35 mouse cellular contexts compared by ENCODE assay signal in the genomic region with DNA sequence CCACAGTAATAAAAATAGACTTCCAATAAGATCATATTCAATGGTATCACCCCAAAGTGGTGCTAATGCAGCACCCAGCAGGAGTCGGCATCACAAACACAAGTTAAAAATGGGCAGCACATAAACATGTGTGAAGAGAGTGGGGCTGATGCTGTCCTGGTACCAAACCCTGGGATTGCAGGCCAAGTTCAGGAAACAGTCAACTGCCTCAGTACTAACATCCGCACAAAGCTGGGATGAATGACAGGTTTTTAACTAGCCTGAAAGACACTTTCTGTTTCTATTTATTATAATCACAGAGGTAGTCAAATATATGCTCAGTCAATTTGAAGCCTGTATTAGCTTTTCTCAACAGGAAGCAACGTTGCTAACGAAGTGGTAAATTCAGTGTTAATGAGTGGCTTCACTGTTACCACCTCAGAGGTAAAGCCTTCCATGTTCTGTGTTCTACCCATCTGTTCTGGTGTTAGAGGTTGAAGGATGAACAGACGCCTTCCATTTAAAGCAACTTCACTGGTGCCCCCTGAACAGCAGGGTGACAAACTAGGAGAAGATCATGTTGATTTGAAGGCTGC. TPM values are rescaled to one million over a fixed set of nuclear protein-coding genes. Genes with fewer than 3 reads are reported as not detected.
DNase-seq lines count a peak whose midpoint lies in the region; ATAC-seq lines count a peak whose summit lies in the region.
"Had no signal": no experiment of that assay in that cellular context is flagged by ENCODE, and none has a peak within 500 bp of the region (broad histone marks: within the 10 kb centered on the region; RNA-seq: fewer than 3 reads in every experiment).

No protein-coding gene starts in this region.

- no peak for DNase-seq in forebrain, embryonic 11.5 days (ENCODE audit: low spot score)
- DNase-seq in forebrain, embryonic 10.5 days (ENCODE audit: extremely low spot score, low spot score), result no peak
- peak; percentile 7 for DNase-seq in retina, postnatal 1 day
- DNase-seq in retina, embryonic 14.5 days (ENCODE audit: low spot score), result no peak
- DNase-seq in forebrain, embryonic 14.5 days (ENCODE audit: low spot score), result peak; percentile 80
- DNase-seq in lung, adult 18-20 months, result no peak
- no peak for DNase-seq in frontal cortex, adult 2 months (ENCODE audit: extremely low spot score in 1 of 2, low spot score in 1 of 2)
- DNase-seq: adrenal gland, adult 2 months; adrenal gland, postnatal 36 days; cerebellum, postnatal 25 days; heart, adult 2 months; heart, postnatal 4 days; kidney, adult 2 months; lung, postnatal 4 days; right cerebral cortex, postnatal 4 days; thymus, adult 18-20 months; thymus, postnatal 25 days had no signal

- WGBS in forebrain, embryonic 11.5 days, result 51% methylated on average over 5 of the region's 5 CpGs
- 71% methylated on average over 5 of the region's 5 CpGs for WGBS in forebrain, embryonic 10.5 days
- 24% methylated on average over 5 of the region's 5 CpGs for WGBS in forebrain, embryonic 14.5 days

- H3K36me3 ChIP-seq in forebrain, embryonic 11.5 days (ENCODE audit: control insufficient read depth, insufficient read depth, low read length), result no peaks in the 10 kb centered on the region; the same call in 1 of the 2 replicates
- H3K36me3 ChIP-seq in forebrain, embryonic 10.5 days (replicated peaks), result peaks cover 40% of the 10 kb centered on the region
- H3K36me3 ChIP-seq in forebrain, embryonic 14.5 days (ENCODE audit: control insufficient read depth, insufficient read depth, low read length), result peaks cover 35% of the 10 kb centered on the region

- no peak overlapping the region for H3K27ac ChIP-seq in forebrain, embryonic 11.5 days (ENCODE audit: low read depth, low read length)
- no peak overlapping the region for H3K27ac ChIP-seq in forebrain, embryonic 10.5 days
- no peak overlapping the region for H3K27ac ChIP-seq in forebrain, embryonic 14.5 days (ENCODE audit: low read depth, low read length)
- H3K27ac ChIP-seq: heart, adult 2 months; hindbrain, embryonic 14.5 days; intestine, embryonic 15.5 days; kidney, postnatal 0 days; limb, embryonic 13.5 days; midbrain, embryonic 12.5 days; neural tube, embryonic 15.5 days; stomach, postnatal 0 days had no signal

- H3K9me3 ChIP-seq in forebrain, embryonic 11.5 days (ENCODE audit: control insufficient read depth, low read length), result no peaks in the 10 kb centered on the region
- no peaks in the 10 kb centered on the region for H3K9me3 ChIP-seq in forebrain, embryonic 10.5 days
- H3K9me3 ChIP-seq in forebrain, embryonic 14.5 days (replicated peaks; ENCODE audit: control insufficient read depth, low read length), result no peaks in the 10 kb centered on the region
- H3K9me3 ChIP-seq: heart, embryonic 12.5 days; intestine, embryonic 15.5 days; limb, embryonic 13.5 days; megakaryocyte, embryonic 14.5 days; midbrain, embryonic 12.5 days; neural tube, embryonic 15.5 days had no signal

- H3K27me3 ChIP-seq in forebrain, embryonic 11.5 days (ENCODE audit: control insufficient read depth, insufficient read depth, low read length), result no peaks in the 10 kb centered on the region
- no peaks in the 10 kb centered on the region for H3K27me3 ChIP-seq in forebrain, embryonic 10.5 days (ENCODE audit: poor library complexity, severe bottlenecking)
- no peaks in the 10 kb centered on the region for H3K27me3 ChIP-seq in forebrain, embryonic 14.5 days (replicated peaks; ENCODE audit: control insufficient read depth, insufficient read depth, low read length)
- H3K27me3 ChIP-seq: heart, embryonic 12.5 days; intestine, embryonic 15.5 days; limb, embryonic 13.5 days; megakaryocyte, embryonic 14.5 days; midbrain, embryonic 12.5 days; neural tube, embryonic 15.5 days had no signal

- no peak overlapping the region for H3K4me3 ChIP-seq in forebrain, embryonic 11.5 days (ENCODE audit: low read depth, low read length)
- no peak overlapping the region for H3K4me3 ChIP-seq in forebrain, embryonic 10.5 days
- no peak overlapping the region for H3K4me3 ChIP-seq in forebrain, embryonic 14.5 days (ENCODE audit: low read depth, low read length)
- H3K4me3 ChIP-seq: heart, adult 2 months; heart, embryonic 12.5 days; intestine, embryonic 15.5 days; limb, embryonic 13.5 days; megakaryocyte, embryonic 14.5 days; midbrain, embryonic 12.5 days; neural tube, embryonic 15.5 days had no signal

- no peak overlapping the region for H3K9ac ChIP-seq in forebrain, embryonic 11.5 days (ENCODE audit: low read length)
- H3K9ac ChIP-seq in forebrain, embryonic 14.5 days (ENCODE audit: low read length), result no peak overlapping the region
- H3K9ac ChIP-seq: heart, embryonic 12.5 days; hindbrain, embryonic 14.5 days; intestine, embryonic 15.5 days; limb, embryonic 13.5 days; midbrain, embryonic 12.5 days; neural tube, embryonic 15.5 days had no signal

- 0 out of 2 replicates have a peak, but pooled peaks cover 2% of the 10 kb centered on the region for H3K4me1 ChIP-seq in forebrain, embryonic 11.5 days (replicated peaks; ENCODE audit: control insufficient read depth, insufficient read depth, low read length)
- H3K4me1 ChIP-seq in forebrain, embryonic 10.5 days, result peaks cover 25% of the 10 kb centered on the region
- H3K4me1 ChIP-seq in forebrain, embryonic 14.5 days (ENCODE audit: control insufficient read depth, insufficient read depth, low read length), result peaks cover 3% of the 10 kb centered on the region; the same call in 1 of the 2 replicates
- H3K4me1 ChIP-seq: intestine, embryonic 15.5 days; neural tube, embryonic 15.5 days had no signal

- H3K4me2 ChIP-seq in forebrain, embryonic 11.5 days (ENCODE audit: low read depth, low read length, severe bottlenecking), result no peak overlapping the region
- no peak overlapping the region for H3K4me2 ChIP-seq in forebrain, embryonic 14.5 days (ENCODE audit: low read length)
- H3K4me2 ChIP-seq: heart, embryonic 12.5 days; hindbrain, embryonic 14.5 days; intestine, embryonic 15.5 days; limb, embryonic 13.5 days; liver, embryonic 11.5 days; midbrain, embryonic 12.5 days; neural tube, embryonic 15.5 days had no signal

- 0 out of 2 replicates have a peak, but pooled peaks have one; percentile 39 for ATAC-seq in forebrain, embryonic 11.5 days (replicated peaks; ENCODE audit: low FRiP score)
- peak; percentile 85 for ATAC-seq in forebrain, embryonic 14.5 days
- peak; percentile 35 for ATAC-seq in inflammation-experienced regulatory T-cells, adult 6 months
- ATAC-seq: CD4-positive, CD25-positive, alpha-beta regulatory T cell, adult 4 months; intestine, embryonic 15.5 days; lung, postnatal 0 days had no signal

RNA-seq across cellular contexts. Expression of a gene that starts 31.4 kb away (rescaled TPM):
- polyA plus RNA-seq in forebrain, embryonic 11.5 days (2014; fragmentation: Nextera tagmentation; extraction: Ambion mirVana), result not detected in 2 replicates
- not detected in 2 replicates for polyA plus RNA-seq in forebrain, embryonic 10.5 days (2016; fragmentation: Nextera tagmentation; extraction: Ambion mirVana)
- not detected in 2 replicates for polyA plus RNA-seq in forebrain, embryonic 14.5 days (2014; fragmentation: Nextera tagmentation; extraction: Ambion mirVana)
- not detected for polyA plus RNA-seq in inflammation-experienced regulatory T-cells, adult 6 months (2017; shearing (Covaris generic))
- not detected in 2 replicates for polyA plus RNA-seq in frontal cortex, adult 2 months (2012; rRNA removed)
- polyA plus RNA-seq: adrenal gland, adult 2 months; CD4-positive, CD25-positive, alpha-beta regulatory T cell, adult 4 months; embryonic facial prominence, embryonic 11.5 days; heart, adult 2 months; heart, embryonic 12.5 days; heart, postnatal 0 days; hindbrain, embryonic 14.5 days; intestine, embryonic 15.5 days; kidney, adult 2 months; kidney, postnatal 0 days; large intestine, adult 2 months; limb, embryonic 13.5 days; liver, embryonic 11.5 days; liver, embryonic 16.5 days; lung, postnatal 0 days; midbrain, embryonic 12.5 days; neural tube, embryonic 15.5 days; spleen, adult 2 months; stomach, postnatal 0 days had no signal

RNA-seq across cellular contexts. Expression of a gene that starts 56.8 kb away (rescaled TPM):
- 70.9 and 86.4 TPM in 2 replicates for polyA plus RNA-seq in forebrain, embryonic 11.5 days (2014; fragmentation: Nextera tagmentation; extraction: Ambion mirVana)
- polyA plus RNA-seq in forebrain, embryonic 10.5 days (2016; fragmentation: Nextera tagmentation; extraction: Ambion mirVana), result 62.0 and 65.9 TPM in 2 replicates
- 106 and 110 TPM in 2 replicates for polyA plus RNA-seq in forebrain, embryonic 14.5 days (2014; fragmentation: Nextera tagmentation; extraction: Ambion mirVana)
- polyA plus RNA-seq in inflammation-experienced regulatory T-cells, adult 6 months (2017; shearing (Covaris generic)), result 10 to 100 TPM; 29.4 to 50.6 (median 42.5) TPM
- 38.7 and 41.3 TPM in 2 replicates for polyA plus RNA-seq in frontal cortex, adult 2 months (2012; rRNA removed)

Comparison
In these comparisons a context has a peak if more than half of its experiments do, and no peak if none do; other contexts are left out.
1. DNase-seq: peak in retina, postnatal 1 day (single experiment) and forebrain, embryonic 14.5 days (single experiment); none in forebrain, embryonic 11.5 days (single experiment), forebrain, embryonic 10.5 days (single experiment), retina, embryonic 14.5 days (single experiment), lung, adult 18-20 months (0 of 2) and frontal cortex, adult 2 months (0 of 2).
2. ATAC-seq: peak in every context shown above with its lines; median percentile 85 in forebrain, embryonic 14.5 days; 39 in forebrain, embryonic 11.5 days; 35 in inflammation-experienced regulatory T-cells, adult 6 months.